Mouse (Mus musculus) lung, postnatal 0 days (tissue): ENCODE results near the gene Ubox5. TPM values are rescaled to one million over a fixed set of nuclear protein-coding genes. Genes with fewer than 3 reads are reported as not detected.
"Not testable (repeated sequence)": the region's sequence is repeated elsewhere in the genome, so short reads cannot be mapped to it uniquely, and the experiment has no call there.

Source experiments
- ATAC-seq: fragments of 200-750 bp; cut with Nextera tagmentation; 2 replicates; pipeline ENCODE4 v1.8.0; 2017; ENCODE audit warnings: moderate library complexity
- DNase-seq: peaks from one replicate; pipeline ENCODE4 v3.0.0-alpha.2; 2016; ENCODE audit warnings: low spot score
- H3K27ac ChIP-seq: fragments of 300-500 bp; sonication (generic); 2 replicates; pipeline ENCODE4 v1.5.1; 2014; ENCODE audit warnings: antibody characterized with exemption, mild to moderate bottlenecking, low read length, mixed read lengths
- H3K27me3 ChIP-seq: fragments of 300-500 bp; sonication (generic); replicated peaks from 2 replicates; pipeline ENCODE4 v1.6.1; 2014; ENCODE audit warnings: low read length, mixed read lengths; ENCODE audit not compliant: insufficient read depth
- H3K36me3 ChIP-seq: fragments of 300-500 bp; sonication (generic); 2 replicates; pipeline ENCODE4 v1.6.1; 2014; ENCODE audit warnings: low read length, mixed read lengths; ENCODE audit not compliant: insufficient read depth
- H3K4me1 ChIP-seq: fragments of 300-500 bp; sonication (generic); 2 replicates; pipeline ENCODE4 v1.6.1; 2014; ENCODE audit warnings: antibody characterized with exemption, low read depth, low read length, mixed read lengths; ENCODE audit not compliant: insufficient read depth
- H3K4me2 ChIP-seq: fragments of 300-500 bp; sonication (generic); replicated peaks from 2 replicates; pipeline ENCODE4 v1.6.1; 2014; ENCODE audit warnings: low read depth, mild to moderate bottlenecking, low read length, moderate library complexity, mixed read lengths
- H3K4me3 ChIP-seq: fragments of 300-500 bp; sonication (generic); 2 replicates; pipeline ENCODE4 v1.5.1; 2014; ENCODE audit warnings: low read depth, low read length
- H3K9ac ChIP-seq: fragments of 300-500 bp; sonication (generic); replicated peaks from 2 replicates; pipeline ENCODE4 v1.6.1; 2014; ENCODE audit warnings: low read depth, mild to moderate bottlenecking
- H3K9me3 ChIP-seq: fragments of 300-500 bp; sonication (generic); 2 replicates; pipeline ENCODE4 v1.6.1; 2016; ENCODE audit warnings: low read length, mixed read lengths
- CTCF ChIP-seq: IDR thresholded peaks from 2 replicates; pipeline ENCODE4 v1.5.1; 2016; ENCODE audit warnings: antibody characterized with exemption, mild to moderate bottlenecking
- EP300 ChIP-seq: IDR thresholded peaks from 2 replicates; pipeline ENCODE4 v1.6.1; 2016; ENCODE audit warnings: antibody characterized with exemption, mild to moderate bottlenecking, control low read depth
- WGBS: fragments of 180-500 bp; shearing (Covaris S2); extraction: QIAGEN DNeasy Blood & Tissue Kit; methylation state at CpG from one replicate; pipeline ENCODE4 v1.1.7; 2014; 5-methylcytosine and 5-hydroxymethylcytosine counted together
- polyA plus RNA-seq: library from polyadenylated mRNA; unstranded; fragments of >200 nt; fragmentation: Nextera tagmentation; extraction: Ambion mirVana; gene quantifications from 2 replicates; pipeline ENCODE4 v1.2.1, GENCODE M21; 2015

The Ubox5 gene
- polyA plus RNA-seq, 1 experiment from 2014 or later = 4.4 TPM

GRCm38 (mm10) chr2:130658530-130658929 is 28.7 kb upstream of the Ubox5 start:
- no peak overlapping the region for H3K4me3 ChIP-seq
- H3K9me3 ChIP-seq = no peaks in the 10 kb centered on the region
- no peak overlapping the region for H3K4me2 ChIP-seq
- no peak overlapping the region for H3K9ac ChIP-seq
- no peak overlapping the region for H3K27ac ChIP-seq
- no peak for DNase-seq
- WGBS = 94% methylated on average over 10 of the region's 10 CpGs
- peaks cover 52% of the 10 kb centered on the region for H3K36me3 ChIP-seq
- peaks cover 2% of the 10 kb centered on the region; the same call in 1 of the 2 replicates for H3K4me1 ChIP-seq
- TF ChIP-seq EP300 (no peak), CTCF (no peak)
- no peak for ATAC-seq
- H3K27me3 ChIP-seq = no peaks in the 10 kb centered on the region

DNA sequence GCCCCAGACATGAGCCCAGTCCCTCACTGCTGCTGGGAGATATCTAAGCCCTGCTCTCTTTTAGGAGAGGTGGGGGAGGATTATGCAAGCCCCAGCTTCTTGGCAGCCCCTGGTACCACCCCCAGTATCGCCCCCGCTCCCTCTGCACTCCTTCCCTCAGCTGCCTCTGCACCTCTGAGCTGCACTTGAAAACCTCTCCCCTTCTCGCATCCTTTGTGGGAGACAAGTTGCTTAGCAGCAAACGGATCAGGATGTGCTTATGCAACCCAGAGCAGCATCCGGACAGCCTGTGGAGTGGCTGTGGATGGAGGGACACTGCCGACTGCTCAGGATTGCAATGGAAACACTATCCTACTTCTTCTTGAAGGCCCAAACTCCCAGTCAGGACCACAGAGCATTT is 27.7 kb upstream of the Ubox5 start:
- H3K9me3 ChIP-seq = no peaks in the 10 kb centered on the region
- H3K27me3 ChIP-seq = no peaks in the 10 kb centered on the region
- WGBS = 82% methylated on average over 6 of the region's 6 CpGs
- H3K9ac ChIP-seq = no peak overlapping the region
- H3K36me3 ChIP-seq = peaks cover 55% of the 10 kb centered on the region
- TF ChIP-seq EP300 = no peak
- TF ChIP-seq CTCF = no peak
- ATAC-seq = no peak
- H3K4me2 ChIP-seq = no peak overlapping the region
- no peaks in the 10 kb centered on the region for H3K4me1 ChIP-seq
- H3K27ac ChIP-seq = no peak overlapping the region
- DNase-seq = no peak
- H3K4me3 ChIP-seq = no peak overlapping the region

GRCm38 (mm10) chr2:130656536-130656935 is 26.7 kb upstream of the Ubox5 start:
- Histone ChIP-seq H3K4me1 (no peaks in the 10 kb centered on the region), H3K27ac (no peak overlapping the region), H3K27me3 (no peaks in the 10 kb centered on the region), H3K9ac (no peak overlapping the region), H3K4me3 (no peak overlapping the region), H3K4me2 (no peak overlapping the region), H3K9me3 (no peaks in the 10 kb centered on the region), H3K36me3 (peaks cover 55% of the 10 kb centered on the region)
- WGBS = 93% methylated on average over 9 of the region's 9 CpGs
- ATAC-seq = no peak
- no peak for DNase-seq
- TF ChIP-seq CTCF (no peak), EP300 (no peak)

DNA sequence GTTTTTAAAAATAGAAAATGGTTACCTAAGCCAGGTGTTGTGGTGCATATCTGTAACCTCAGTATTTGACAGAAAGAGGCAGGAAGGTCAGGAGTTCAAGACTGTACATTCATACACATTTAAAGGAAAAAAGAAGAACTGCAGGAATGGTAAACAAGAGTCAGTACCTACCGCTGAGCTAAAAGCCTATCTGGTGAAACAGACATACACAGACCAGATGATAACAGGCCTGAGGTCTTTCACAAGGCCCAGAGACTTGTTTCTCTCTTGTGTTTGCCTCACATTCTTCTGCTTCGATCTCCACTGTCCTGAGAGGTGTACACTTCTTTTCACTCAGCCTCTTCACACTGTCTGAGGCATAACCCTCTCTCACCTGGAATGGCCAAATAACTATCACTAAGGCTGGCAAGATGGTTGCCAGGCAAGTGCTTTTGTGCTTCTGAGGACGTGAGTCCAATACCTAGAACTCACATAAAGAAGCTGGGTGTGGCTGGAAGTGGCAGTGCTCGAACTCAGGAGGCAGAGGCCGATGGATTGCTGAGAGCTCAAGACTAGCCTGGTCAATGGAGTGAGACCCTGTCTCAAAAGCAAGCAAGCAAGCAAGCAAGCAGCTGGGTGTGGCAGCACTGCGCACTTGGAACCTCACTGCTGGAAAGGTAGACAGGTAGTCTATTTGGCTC is 26.0 kb upstream of the Ubox5 start:
- H3K36me3 ChIP-seq = peaks cover 50% of the 10 kb centered on the region

DNA sequence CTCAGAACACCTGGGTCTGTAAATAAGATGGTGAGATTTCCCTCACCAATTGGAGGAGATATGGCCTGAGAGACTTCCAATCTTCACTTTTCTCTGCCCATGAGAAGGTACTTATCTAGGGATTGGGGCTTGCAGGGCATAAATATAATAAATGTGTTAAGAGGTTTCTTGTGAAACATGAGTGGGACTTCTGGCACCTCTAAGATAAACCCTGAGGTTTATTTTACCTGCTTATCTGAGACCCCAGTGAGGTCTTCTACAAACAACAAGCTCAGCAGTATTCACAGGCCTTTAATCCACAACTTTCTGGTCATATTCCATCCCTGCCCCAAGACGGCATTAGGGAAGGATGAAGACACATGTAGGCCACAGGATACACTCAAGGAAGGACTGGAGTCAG is 23.9 kb upstream of the Ubox5 start:
- no peaks in the 10 kb centered on the region for H3K9me3 ChIP-seq
- no peak overlapping the region for H3K9ac ChIP-seq
- H3K27ac ChIP-seq = no peak overlapping the region
- no peak for DNase-seq
- no peak overlapping the region for H3K4me2 ChIP-seq
- H3K27me3 ChIP-seq = no peaks in the 10 kb centered on the region
- H3K4me1 ChIP-seq = no peaks in the 10 kb centered on the region
- peaks cover 41% of the 10 kb centered on the region for H3K36me3 ChIP-seq
- WGBS = 63% methylated on average over 1 of the region's 1 CpGs
- H3K4me3 ChIP-seq = no peak overlapping the region
- TF ChIP-seq EP300 (no peak), CTCF (no peak)
- no peak for ATAC-seq

More for the DNA sequence above, 26.0 kb upstream of the Ubox5 start:
- no peak overlapping the region for H3K9ac ChIP-seq
- no peaks in the 10 kb centered on the region for H3K27me3 ChIP-seq
- no peak for DNase-seq
- TF ChIP-seq EP300 (no peak), CTCF (no peak)
- no peak for ATAC-seq
- H3K4me3 ChIP-seq = no peak overlapping the region
- WGBS = 89% methylated on average over 6 of the region's 6 CpGs
- no peaks in the 10 kb centered on the region for H3K9me3 ChIP-seq
- no peak overlapping the region for H3K27ac ChIP-seq
- no peak overlapping the region for H3K4me2 ChIP-seq
- no peaks in the 10 kb centered on the region for H3K4me1 ChIP-seq

DNA sequence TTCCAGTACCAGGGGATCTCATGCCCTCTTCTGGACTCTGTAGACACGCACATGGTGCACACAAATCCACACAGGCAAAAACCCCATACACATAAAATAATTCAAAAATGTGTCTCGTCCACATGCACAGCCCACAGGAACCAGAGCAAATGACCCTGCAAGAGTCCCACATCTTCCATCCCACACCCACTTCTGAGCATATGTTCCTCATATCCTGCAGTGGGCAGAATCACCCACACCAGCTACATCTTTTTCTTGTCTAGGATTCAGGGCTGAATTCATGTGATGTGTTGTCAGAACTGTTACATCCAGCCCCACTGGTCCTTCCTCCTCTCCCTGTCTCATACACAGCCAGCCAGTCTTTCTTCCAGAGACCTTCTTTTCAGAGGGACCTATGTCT is 23.5 kb upstream of the Ubox5 start:
- DNase-seq = no peak
- H3K4me1 ChIP-seq = no peaks in the 10 kb centered on the region
- H3K9ac ChIP-seq = no peak overlapping the region
- WGBS = 82% methylated on average over 2 of the region's 2 CpGs
- no peak overlapping the region for H3K27ac ChIP-seq
- H3K27me3 ChIP-seq = no peaks in the 10 kb centered on the region
- H3K9me3 ChIP-seq = no peaks in the 10 kb centered on the region
- TF ChIP-seq EP300 (no peak), CTCF (no peak)
- no peak overlapping the region for H3K4me3 ChIP-seq
- H3K4me2 ChIP-seq = no peak overlapping the region
- ATAC-seq = no peak
- H3K36me3 ChIP-seq = peaks cover 37% of the 10 kb centered on the region

DNA sequence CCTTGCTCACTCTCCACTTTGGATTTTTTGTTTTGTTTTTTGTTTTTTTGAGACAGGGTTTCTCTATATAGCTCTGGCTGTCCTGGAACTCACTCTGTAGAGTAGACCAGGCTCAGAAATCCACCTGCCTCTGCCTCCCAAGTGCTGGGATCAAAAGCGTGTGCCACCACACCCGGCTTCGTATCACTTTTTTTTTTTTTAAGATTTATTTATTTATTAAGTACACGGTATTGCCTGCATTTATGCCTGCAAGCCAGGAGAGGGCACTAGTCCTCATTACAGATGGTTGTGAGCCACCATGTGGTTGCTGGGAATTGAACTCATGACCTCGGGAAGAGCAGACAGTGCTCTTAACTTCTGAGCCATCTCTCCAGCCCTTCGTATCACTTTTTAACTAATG is 19.2 kb upstream of the Ubox5 start:
- not testable (repeated sequence) for H3K4me3 ChIP-seq, DNase-seq, H3K9ac ChIP-seq, H3K4me2 ChIP-seq, H3K36me3 ChIP-seq, H3K9me3 ChIP-seq, ATAC-seq, H3K4me1 ChIP-seq, H3K27ac ChIP-seq, H3K27me3 ChIP-seq
- 84% methylated on average over 6 of the region's 6 CpGs for WGBS
